Mouse (Mus musculus) cortical plate, adult 2 months (tissue): ENCODE results near the gene Snrk. TPM values are rescaled to one million over a fixed set of nuclear protein-coding genes. Genes with fewer than 3 reads are reported as not detected.

Experiments used
- H3K27ac ChIP-seq: fragments of 200-500 bp; 2 replicates; pipeline ENCODE4 v1.5.1; 2012; ENCODE audit warnings: low read length, control low read depth, inconsistent platforms; ENCODE audit not compliant: insufficient read depth
- H3K4me1 ChIP-seq: fragments of 200-500 bp; 2 replicates; pipeline ENCODE4 v1.6.1; 2011; ENCODE audit warnings: low read length; ENCODE audit not compliant: control insufficient read depth, insufficient read depth
- H3K4me3 ChIP-seq: fragments of 200-500 bp; 2 replicates; pipeline ENCODE4 v1.5.1; 2011; ENCODE audit warnings: mild to moderate bottlenecking, low read length, control low read depth; ENCODE audit not compliant: insufficient read depth
- CTCF ChIP-seq: fragments of 200-500 bp; IDR thresholded peaks from 2 replicates; pipeline ENCODE4 v1.5.1; 2011; ENCODE audit warnings: mild to moderate bottlenecking, control low read depth, low read length; ENCODE audit not compliant: insufficient read depth; ENCODE audit errors: extremely low read depth
- POLR2A ChIP-seq: fragments of 200-500 bp; IDR thresholded peaks from 2 replicates; pipeline ENCODE4 v1.6.1; 2011; ENCODE audit warnings: mild to moderate bottlenecking, low read length, control low read depth; ENCODE audit not compliant: insufficient read depth; ENCODE audit errors: extremely low read depth
- polyA plus RNA-seq: library from polyadenylated mRNA; depleted of rRNA; stranded (reverse); fragments of >200 nt; gene quantifications from 2 replicates; pipeline ENCODE4 v1.2.3, GENCODE M21; 2012

Snrk gene
- polyA plus RNA-seq, 1 experiment = 78.6 TPM

DNA sequence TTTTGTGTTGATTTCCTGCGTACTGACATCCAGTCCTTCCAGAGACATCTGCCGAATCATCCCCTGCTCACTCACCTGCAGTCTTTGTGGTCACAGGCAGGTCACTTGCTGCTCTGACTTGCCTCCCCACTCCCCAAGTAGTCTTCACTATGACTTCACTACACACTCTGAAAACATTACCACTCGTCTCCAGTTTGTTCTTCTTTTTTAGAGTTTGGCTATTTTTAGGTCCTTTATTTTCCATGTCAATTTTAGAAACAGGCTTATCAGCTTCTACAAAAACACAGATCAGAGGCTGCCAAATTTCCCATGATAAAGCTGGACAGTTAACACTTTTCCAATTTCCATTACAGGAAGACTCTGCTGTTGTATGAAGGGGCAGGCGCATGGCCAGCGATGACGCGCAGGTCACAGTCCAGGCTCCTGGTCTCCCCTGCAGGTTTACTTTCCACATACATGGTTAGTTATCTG, 70.4 kb downstream of the Snrk start:
- H3K4me3 ChIP-seq = no peak overlapping the region

DNA sequence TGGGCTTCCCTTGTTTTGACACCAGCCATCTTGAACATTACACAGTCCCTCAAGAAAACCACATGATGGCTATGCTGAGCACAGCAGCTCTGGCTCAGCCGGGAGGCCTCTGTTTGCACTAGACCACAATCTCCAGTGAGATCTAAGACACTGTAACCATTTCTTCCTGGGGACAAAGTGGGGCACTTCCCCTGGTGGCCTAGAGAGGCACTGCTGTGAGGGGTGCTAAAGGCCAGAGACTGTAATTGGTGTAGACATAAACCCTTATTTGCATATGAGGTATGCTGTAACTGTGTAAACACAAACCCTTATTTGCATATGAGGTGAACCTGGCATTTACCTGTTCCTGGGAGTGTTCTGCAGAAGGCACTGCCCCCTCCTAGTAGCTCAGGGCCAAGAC, 71.7 kb downstream of the Snrk start:
- Histone ChIP-seq H3K4me1 (peaks cover 5% of the 10 kb centered on the region), H3K27ac (no peak overlapping the region), H3K4me3 (no peak overlapping the region)
- TF ChIP-seq CTCF = no peak
- TF ChIP-seq POLR2A = no peak

More for the DNA sequence above, 70.4 kb downstream of the Snrk start:
- Histone ChIP-seq H3K27ac (no peak overlapping the region), H3K4me1 (peaks cover 5% of the 10 kb centered on the region)
- TF ChIP-seq CTCF (no peak), POLR2A (no peak)

DNA sequence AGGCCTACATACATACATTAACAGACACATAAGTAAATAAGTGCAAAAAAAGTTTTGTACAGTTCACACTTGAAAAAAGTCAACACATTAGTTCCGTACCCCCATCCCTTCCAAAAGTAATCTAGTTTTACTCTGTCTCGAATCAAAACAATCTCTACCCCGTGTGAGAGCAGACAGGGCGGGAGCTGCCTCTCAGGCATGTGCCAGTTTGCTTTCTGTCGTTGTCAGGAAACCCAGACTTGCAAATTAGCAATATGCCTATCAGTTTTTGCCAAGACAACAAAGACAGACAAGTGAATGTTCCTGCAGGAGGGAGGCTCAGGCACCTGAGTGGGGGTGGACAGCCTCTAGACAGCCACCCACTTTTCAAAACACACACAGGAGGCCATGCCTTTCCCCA, 76.3 kb downstream of the Snrk start:
- H3K4me1 ChIP-seq = no peaks in the 10 kb centered on the region
- no peak overlapping the region for H3K4me3 ChIP-seq
- H3K27ac ChIP-seq = no peak overlapping the region
- TF ChIP-seq POLR2A (no peak), CTCF (no peak)

DNA sequence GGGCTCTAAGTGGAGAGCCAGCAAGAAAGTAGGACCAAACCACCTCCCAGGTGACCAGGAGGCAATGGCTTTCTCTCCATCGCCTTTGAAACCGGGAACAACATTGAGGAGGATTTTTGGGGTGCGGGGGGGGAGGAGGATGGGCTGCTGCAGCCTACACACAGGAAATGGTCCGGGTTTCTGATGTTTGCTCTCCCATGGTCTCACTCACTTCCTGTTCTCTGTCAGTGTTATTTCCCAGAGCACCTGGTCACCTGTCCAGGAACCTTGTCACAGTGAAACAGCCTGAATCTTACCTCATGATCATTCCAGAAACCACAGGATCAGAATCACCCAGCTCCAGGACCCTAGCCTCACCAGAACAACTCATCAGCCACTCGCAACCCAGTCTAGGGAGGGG, 76.8 kb downstream of the Snrk start:
- Histone ChIP-seq H3K27ac (no peak overlapping the region), H3K4me1 (no peaks in the 10 kb centered on the region), H3K4me3 (no peak overlapping the region)
- TF ChIP-seq CTCF (no peak), POLR2A (no peak)

DNA sequence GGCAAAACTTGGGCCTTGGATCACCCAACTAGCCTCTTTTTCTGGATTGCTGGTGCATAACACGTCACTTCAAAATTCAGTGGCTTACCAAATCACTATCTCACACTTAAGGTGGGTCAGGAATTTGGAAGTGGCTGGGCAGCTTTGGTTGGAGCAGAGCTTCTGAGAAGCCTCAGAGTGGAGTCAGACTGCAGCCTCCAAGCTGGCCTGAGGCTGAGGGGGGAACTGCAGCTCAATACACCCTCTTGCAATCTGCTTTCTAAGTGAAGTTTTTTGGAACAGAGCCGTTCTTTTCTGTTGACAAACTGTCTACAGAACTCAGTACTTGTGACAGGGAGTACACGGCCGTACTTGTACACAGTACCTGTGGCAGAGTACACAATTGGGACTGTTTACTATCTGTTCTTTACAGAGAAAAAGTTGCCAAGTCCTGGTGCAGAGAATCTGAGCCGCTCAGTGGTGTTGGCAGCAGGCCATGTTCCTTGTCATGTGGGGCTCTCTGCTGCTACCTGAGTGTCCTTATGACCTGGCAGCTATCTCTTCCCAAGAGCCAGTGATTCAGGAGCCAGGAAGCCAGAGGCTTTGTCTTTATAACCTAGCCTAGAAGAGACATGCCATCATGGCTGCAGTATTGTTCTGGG, 78.1 kb downstream of the Snrk start:
- no peaks in the 10 kb centered on the region for H3K4me1 ChIP-seq
- no peak overlapping the region for H3K27ac ChIP-seq
- no peak overlapping the region for H3K4me3 ChIP-seq
- TF ChIP-seq POLR2A = no peak
- no peak for TF ChIP-seq CTCF

DNA sequence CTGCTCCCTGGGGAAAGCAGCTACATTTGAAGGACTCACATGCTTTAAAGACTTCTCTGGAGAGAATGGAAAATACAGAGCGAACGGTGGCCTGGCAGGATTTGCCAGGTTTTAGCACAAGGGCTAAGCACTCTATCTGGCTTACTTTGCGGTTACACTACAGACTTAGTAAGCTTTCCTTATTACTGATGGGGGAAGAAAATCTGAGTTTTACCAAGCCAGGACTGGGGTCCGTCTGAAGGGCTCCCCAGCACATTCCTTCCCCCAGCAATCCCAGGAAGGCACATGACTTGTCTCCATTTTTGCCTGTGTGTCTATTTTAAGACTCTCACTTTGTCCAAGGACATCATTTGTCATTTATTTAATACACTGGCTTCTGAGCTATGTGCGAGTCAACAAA, 80.0 kb downstream of the Snrk start:
- no peak for TF ChIP-seq POLR2A
- TF ChIP-seq CTCF = no peak

DNA sequence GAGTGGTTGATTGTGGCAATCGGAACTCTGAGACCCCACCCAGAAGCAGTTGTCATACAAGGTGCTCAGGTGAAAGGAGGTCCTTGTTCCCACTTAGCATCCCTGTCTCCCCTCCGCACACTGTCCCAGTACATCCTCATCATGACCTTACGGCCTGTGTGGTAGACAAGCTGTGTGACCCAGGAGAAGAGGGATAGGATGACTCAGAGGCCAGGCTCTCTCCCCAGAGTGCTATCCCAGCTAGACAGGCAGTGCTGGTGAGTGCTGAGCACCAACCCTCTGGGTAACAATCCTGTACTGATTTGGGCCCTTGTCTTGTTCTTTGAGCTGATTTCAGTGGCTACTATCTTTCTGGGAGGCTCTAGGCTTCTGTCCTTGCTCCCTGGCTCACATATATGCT, 81.6 kb downstream of the Snrk start:
- no peak overlapping the region for H3K27ac ChIP-seq
- H3K4me3 ChIP-seq = no peak overlapping the region
- TF ChIP-seq POLR2A (no peak), CTCF (no peak)
- H3K4me1 ChIP-seq = no peaks in the 10 kb centered on the region

More for the DNA sequence above, 80.0 kb downstream of the Snrk start:
- Histone ChIP-seq H3K4me1 (no peaks in the 10 kb centered on the region), H3K27ac (no peak overlapping the region), H3K4me3 (no peak overlapping the region)

DNA sequence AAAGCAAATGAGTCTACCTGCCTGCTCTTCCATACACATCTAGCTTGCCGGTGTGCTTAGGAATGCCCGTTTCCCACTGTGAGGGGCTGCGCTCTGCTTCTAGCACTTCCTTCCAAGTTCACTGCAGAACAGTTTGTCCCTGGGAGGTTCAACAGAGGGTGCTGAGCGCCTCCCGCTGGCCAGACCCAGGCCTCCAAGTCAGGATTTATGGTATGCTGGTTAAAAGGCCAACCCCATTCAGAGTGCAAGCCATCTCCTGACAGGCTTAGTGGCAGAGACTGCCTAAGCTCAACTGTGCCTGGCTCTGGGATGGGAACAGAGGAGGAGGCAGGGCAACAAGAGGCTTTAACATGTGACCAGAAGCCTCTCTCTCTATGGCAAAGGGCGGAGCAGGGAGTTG, 82.2 kb downstream of the Snrk start:
- 0 out of 2 replicates have a peak, but pooled peaks have one; percentile 16 for TF ChIP-seq CTCF
- TF ChIP-seq POLR2A = no peak
- no peak overlapping the region for H3K4me3 ChIP-seq
- no peaks in the 10 kb centered on the region for H3K4me1 ChIP-seq
- H3K27ac ChIP-seq = no peak overlapping the region

DNA sequence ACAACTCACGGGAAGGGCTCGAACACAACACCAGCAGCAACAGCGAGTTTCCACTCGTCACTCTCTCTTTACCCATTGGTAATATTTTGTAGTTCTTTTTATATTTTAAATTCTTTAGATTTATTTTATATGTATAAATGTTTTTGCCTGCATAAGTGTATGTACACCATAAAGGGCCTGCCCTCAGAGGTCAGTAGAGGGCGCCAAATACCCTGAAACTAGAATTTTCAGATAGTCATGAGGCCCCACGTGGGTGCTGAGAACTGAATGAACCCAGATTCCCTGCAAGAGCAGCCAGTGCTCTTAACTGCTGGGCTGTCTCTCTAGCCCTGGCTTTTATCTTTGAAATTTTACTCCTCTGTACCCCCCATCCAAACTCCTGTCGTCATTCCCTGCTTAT, 87.4 kb downstream of the Snrk start:
- H3K4me3 ChIP-seq = no peak overlapping the region
- TF ChIP-seq CTCF = no peak
- no peak for TF ChIP-seq POLR2A
- peaks cover 3% of the 10 kb centered on the region; the same call in 1 of the 2 replicates for H3K4me1 ChIP-seq
- H3K27ac ChIP-seq = no peak overlapping the region

DNA sequence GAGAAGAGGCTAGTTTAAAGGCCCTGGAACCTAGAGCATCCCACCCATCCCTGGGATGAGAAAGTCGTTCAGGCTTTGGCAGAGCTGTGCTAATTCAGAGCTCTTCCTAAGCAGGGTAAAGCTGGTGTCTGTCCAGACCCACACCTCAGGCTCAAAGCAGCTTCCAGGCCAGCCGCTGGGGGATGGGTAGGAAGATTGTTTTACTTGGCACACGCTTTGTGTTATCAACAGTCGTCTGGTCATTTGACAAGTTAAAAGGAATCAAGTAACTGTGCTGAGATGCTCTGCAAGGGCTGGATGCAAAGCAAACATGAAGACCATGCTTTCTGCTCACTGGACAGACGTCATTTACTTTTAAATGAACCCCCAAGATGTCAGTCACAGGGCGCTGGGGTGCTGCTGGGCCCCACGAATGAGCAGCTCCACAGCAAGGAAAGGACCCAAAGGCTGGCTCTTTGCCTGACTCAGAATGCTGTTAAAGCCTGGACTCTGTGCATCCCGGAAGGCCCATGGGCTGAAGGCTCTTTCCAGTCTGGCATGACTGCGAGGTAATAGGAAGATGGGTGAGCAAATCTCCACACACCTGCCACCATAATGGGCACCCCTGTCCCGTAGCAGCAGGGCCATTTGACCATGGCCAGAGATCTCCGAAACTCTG, 88.6 kb downstream of the Snrk start:
- TF ChIP-seq CTCF (no peak), POLR2A (no peak)
- H3K4me3 ChIP-seq = no peak overlapping the region
- no peak overlapping the region for H3K27ac ChIP-seq
- H3K4me1 ChIP-seq = peaks cover 3% of the 10 kb centered on the region; the same call in 1 of the 2 replicates
